Mouse (Mus musculus) adrenal gland, adult 8-10 months (tissue): ENCODE measurements around the gene Foxj1. TPM values are rescaled to one million over a fixed set of nuclear protein-coding genes. Genes with fewer than 3 reads are reported as not detected.
"Not testable (repeated sequence)": the region's sequence is repeated elsewhere in the genome, so short reads cannot be mapped to it uniquely, and the experiment has no call there.

Experiments used
- DNase-seq: peaks from one replicate; pipeline ENCODE4 v3.0.0; 2022
- total RNA-seq, 4 experiments: library from RNA; stranded (reverse); gene quantifications; 2 replicates each; pipeline ENCODE4 v1.2.4; 2022

Foxj1 gene
- total RNA-seq, result under 1 TPM in 2 of 4 experiments, not detected in 2; 0.09 to 0.21 TPM

GRCm38 (mm10) chr11:116335244-116336036 is at the start of gene Foxj1:
Gene Foxj1, minus strand, starts transcription at chr11:116335399.
- DNase-seq, result peak; percentile 93

- DNase-seq, result peak; percentile 71
These were observed 49.0 kb upstream of the Foxj1 start for GRCm38 (mm10) chr11:116384171-116384570.

- not testable (repeated sequence) for DNase-seq
These were observed 47.9 kb upstream of the Foxj1 start for GRCm38 (mm10) chr11:116383070-116383469.

- no peak for DNase-seq
These were observed 45.6 kb upstream of the Foxj1 start for GRCm38 (mm10) chr11:116380767-116381166.

GRCm38 (mm10) chr11:116379530-116379929 is 44.3 kb upstream of the Foxj1 start:
- DNase-seq, result no peak

GRCm38 (mm10) chr11:116376945-116377661 is 41.9 kb upstream of the Foxj1 start:
- DNase-seq, result no peak

- no peak for DNase-seq
These were observed 36.8 kb upstream of the Foxj1 start for GRCm38 (mm10) chr11:116371894-116372450.

GRCm38 (mm10) chr11:116369633-116370032 is 34.4 kb upstream of the Foxj1 start:
- no peak for DNase-seq

- DNase-seq, result no peak
These were observed 33.9 kb upstream of the Foxj1 start for GRCm38 (mm10) chr11:116369051-116369450.

- peak; percentile 75 for DNase-seq
These were observed 32.9 kb upstream of the Foxj1 start for GRCm38 (mm10) chr11:116368116-116368515.

- no peak for DNase-seq
These were observed 31.4 kb upstream of the Foxj1 start for GRCm38 (mm10) chr11:116366647-116367046.

- DNase-seq, result no peak
These were observed 30.9 kb upstream of the Foxj1 start for GRCm38 (mm10) chr11:116366124-116366523.

GRCm38 (mm10) chr11:116365432-116365831 is 30.2 kb upstream of the Foxj1 start:
- DNase-seq, result no peak

- DNase-seq, result no peak
These were observed 26.8 kb upstream of the Foxj1 start for GRCm38 (mm10) chr11:116362015-116362414.

- DNase-seq, result not testable (repeated sequence)
These were observed 25.7 kb upstream of the Foxj1 start for GRCm38 (mm10) chr11:116360915-116361314.

- no peak for DNase-seq
These were observed 24.5 kb upstream of the Foxj1 start for GRCm38 (mm10) chr11:116359652-116360051.

- no peak for DNase-seq
These were observed 23.9 kb upstream of the Foxj1 start for GRCm38 (mm10) chr11:116358926-116359637.

- DNase-seq, result no peak
These were observed 19.3 kb upstream of the Foxj1 start for GRCm38 (mm10) chr11:116354521-116354920.

GRCm38 (mm10) chr11:116353535-116353934 is 18.3 kb upstream of the Foxj1 start:
- no peak for DNase-seq

- DNase-seq, result no peak
These were observed 16.1 kb upstream of the Foxj1 start for GRCm38 (mm10) chr11:116351294-116351693.

- DNase-seq, result no peak
These were observed 12.8 kb upstream of the Foxj1 start for GRCm38 (mm10) chr11:116347955-116348354.

GRCm38 (mm10) chr11:116347012-116347411 is 11.8 kb upstream of the Foxj1 start:
- no peak for DNase-seq
